In genomic region chr5:125406322-125407016, GRCm38 (mm10) we compare ENCODE assay signal across 8 mouse cellular contexts. TPM values are rescaled to one million over a fixed set of nuclear protein-coding genes. Genes with fewer than 3 reads are reported as not detected.
A peak's percentile ranks its signal among the peaks of the same experiment; 100 is the strongest.
DNase-seq lines count a peak whose midpoint lies in the region; ATAC-seq lines count a peak whose summit lies in the region.

No protein-coding gene starts in this region.

- H3K9ac ChIP-seq in intestine, embryonic 14.5 days (ENCODE audit: low read length), result peak overlapping the region; percentile 56
- H3K9ac ChIP-seq in limb, embryonic 11.5 days (ENCODE audit: low read length), result peak overlapping the region; percentile 44

- ATAC-seq in frontal cortex, adult (ENCODE audit: low TSS enrichment), result peak; percentile 43
- ATAC-seq in intestine, embryonic 14.5 days (replicated peaks; ENCODE audit: low FRiP score, low TSS enrichment, low read depth), result peak; percentile 29
- no peak for ATAC-seq in limb, embryonic 11.5 days (ENCODE audit: insufficient number of reproducible peaks, low FRiP score, low TSS enrichment, low read depth)

- H3K4me2 ChIP-seq in intestine, embryonic 14.5 days (ENCODE audit: low read length), result peak overlapping the region; percentile 65
- H3K4me2 ChIP-seq in limb, embryonic 11.5 days (ENCODE audit: low read depth, severe bottlenecking), result peak overlapping the region; percentile 46

- no peaks in the 10 kb centered on the region for H3K36me3 ChIP-seq in intestine, embryonic 14.5 days (ENCODE audit: control insufficient read depth, insufficient read depth, low read length)
- no peaks in the 10 kb centered on the region for H3K36me3 ChIP-seq in limb, embryonic 11.5 days (ENCODE audit: control insufficient read depth, insufficient read depth, low read length)
- H3K36me3 ChIP-seq in midbrain, embryonic 10.5 days, result no peaks in the 10 kb centered on the region

- no peaks in the 10 kb centered on the region for H3K27me3 ChIP-seq in intestine, embryonic 14.5 days (replicated peaks; ENCODE audit: control insufficient read depth, insufficient read depth, low read length)
- no peaks in the 10 kb centered on the region for H3K27me3 ChIP-seq in limb, embryonic 11.5 days (ENCODE audit: control insufficient read depth, insufficient read depth, low read length)
- H3K27me3 ChIP-seq in midbrain, embryonic 10.5 days (ENCODE audit: low read depth, poor library complexity, severe bottlenecking), result peaks cover 12% of the 10 kb centered on the region; the same call in 1 of the 2 replicates

- peak overlapping the region; percentile 83 for H3K27ac ChIP-seq in intestine, embryonic 14.5 days (ENCODE audit: low read depth)
- H3K27ac ChIP-seq in limb, embryonic 11.5 days (replicated peaks; ENCODE audit: low read depth, low read length), result 0 out of 2 replicates have a peak overlapping the region, but pooled peaks have one; percentile 0
- peak overlapping the region; percentile 74 for H3K27ac ChIP-seq in midbrain, embryonic 10.5 days (replicated peaks)

- peak overlapping the region; percentile 87 for H3K4me3 ChIP-seq in intestine, embryonic 14.5 days (ENCODE audit: low read depth, low read length)
- peak overlapping the region; percentile 35 for H3K4me3 ChIP-seq in limb, embryonic 11.5 days (ENCODE audit: low read depth, low read length)
- H3K4me3 ChIP-seq in midbrain, embryonic 10.5 days, result peak overlapping the region; percentile 61

- no peak for DNase-seq in frontal cortex, postnatal 36 days (ENCODE audit: low spot score in 2 of 2)
- peak; percentile 75 to 77 for DNase-seq in cerebellum, postnatal 14 days
- DNase-seq in gastrocnemius, postnatal 25 days, result peak; percentile 61
- no peak for DNase-seq in intestine, embryonic 14.5 days (ENCODE audit: low spot score)
- peak; percentile 73 for DNase-seq in limb, embryonic 11.5 days (ENCODE audit: low spot score)
- DNase-seq in midbrain, embryonic 10.5 days (ENCODE audit: low spot score), result peak; percentile 71
- peak; percentile 69 to 79 for DNase-seq in spleen, postnatal 10 days (ENCODE audit: low spot score in 2 of 2)

- 2% methylated on average over 20 of the region's 20 CpGs for WGBS in intestine, embryonic 14.5 days
- WGBS in limb, embryonic 11.5 days, result 3% methylated on average over 20 of the region's 20 CpGs
- 2% methylated on average over 20 of the region's 20 CpGs for WGBS in midbrain, embryonic 10.5 days

- peaks cover 9% of the 10 kb centered on the region for H3K4me1 ChIP-seq in intestine, embryonic 14.5 days (replicated peaks; ENCODE audit: control insufficient read depth, insufficient read depth, low read length)
- H3K4me1 ChIP-seq in limb, embryonic 11.5 days (ENCODE audit: control insufficient read depth, insufficient read depth, low read length), result peaks cover 11% of the 10 kb centered on the region; the same call in 1 of the 2 replicates
- peaks cover 54% of the 10 kb centered on the region for H3K4me1 ChIP-seq in midbrain, embryonic 10.5 days

- no peaks in the 10 kb centered on the region for H3K9me3 ChIP-seq in intestine, embryonic 14.5 days (ENCODE audit: control insufficient read depth, low read length)
- H3K9me3 ChIP-seq in limb, embryonic 11.5 days (ENCODE audit: control insufficient read depth, low read length), result no peaks in the 10 kb centered on the region
- H3K9me3 ChIP-seq in midbrain, embryonic 10.5 days (replicated peaks), result no peaks in the 10 kb centered on the region

RNA-seq across cellular contexts. Expression of gene Ubc, which starts 16.5 kb away (rescaled TPM):
- 1,000 to 10,000 TPM in 1 of 2 experiments, 100 to 1,000 TPM in 1; 606 to 1,413 TPM for total RNA-seq in gastrocnemius, postnatal 25 days (2021)
- polyA plus RNA-seq in intestine, embryonic 14.5 days (2014; fragmentation: Nextera tagmentation; extraction: Ambion mirVana), result 949 and 989 TPM in 2 replicates
- 979 and 1,019 TPM in 2 replicates for polyA plus RNA-seq in limb, embryonic 11.5 days (2014; fragmentation: Nextera tagmentation; extraction: Ambion mirVana)
- polyA plus RNA-seq in midbrain, embryonic 10.5 days (2016; fragmentation: Nextera tagmentation; extraction: Ambion mirVana), result 957 and 1,129 TPM in 2 replicates

RNA-seq across cellular contexts. Expression of gene Gm10382, which starts 17.3 kb away (rescaled TPM):
- not detected for total RNA-seq in gastrocnemius, postnatal 25 days (2021)
- polyA plus RNA-seq in intestine, embryonic 14.5 days (2014; fragmentation: Nextera tagmentation; extraction: Ambion mirVana), result 0.15 and 0.30 TPM in 2 replicates
- polyA plus RNA-seq in limb, embryonic 11.5 days (2014; fragmentation: Nextera tagmentation; extraction: Ambion mirVana), result 0.28 TPM in 1 of 2 replicates, not detected in the other
- polyA plus RNA-seq in midbrain, embryonic 10.5 days (2016; fragmentation: Nextera tagmentation; extraction: Ambion mirVana), result 0.56 and 0.57 TPM in 2 replicates

RNA-seq across cellular contexts. Expression of gene Dhx37, which starts 27.5 kb away (rescaled TPM):
- 1 to 10 TPM; 3.6 to 3.8 TPM for total RNA-seq in gastrocnemius, postnatal 25 days (2021)
- 9.6 and 11.3 TPM in 2 replicates for polyA plus RNA-seq in intestine, embryonic 14.5 days (2014; fragmentation: Nextera tagmentation; extraction: Ambion mirVana)
- polyA plus RNA-seq in limb, embryonic 11.5 days (2014; fragmentation: Nextera tagmentation; extraction: Ambion mirVana), result 12.4 and 14.2 TPM in 2 replicates
- 17.4 and 21.2 TPM in 2 replicates for polyA plus RNA-seq in midbrain, embryonic 10.5 days (2016; fragmentation: Nextera tagmentation; extraction: Ambion mirVana)

RNA-seq across cellular contexts. Expression of gene Bri3bp, which starts 34.9 kb away (rescaled TPM):
- total RNA-seq in gastrocnemius, postnatal 25 days (2021), result 1 to 10 TPM; 3.5 to 4.7 TPM
- 48.4 and 50.9 TPM in 2 replicates for polyA plus RNA-seq in intestine, embryonic 14.5 days (2014; fragmentation: Nextera tagmentation; extraction: Ambion mirVana)
- polyA plus RNA-seq in limb, embryonic 11.5 days (2014; fragmentation: Nextera tagmentation; extraction: Ambion mirVana), result 36.9 and 39.3 TPM in 2 replicates
- 49.2 and 54.7 TPM in 2 replicates for polyA plus RNA-seq in midbrain, embryonic 10.5 days (2016; fragmentation: Nextera tagmentation; extraction: Ambion mirVana)

Comparison
In these comparisons a context has a peak if more than half of its experiments do, and no peak if none do; other contexts are left out.
1. DNase-seq: peak in cerebellum, postnatal 14 days (2 of 2), gastrocnemius, postnatal 25 days (single experiment), limb, embryonic 11.5 days (single experiment), midbrain, embryonic 10.5 days (single experiment) and spleen, postnatal 10 days (2 of 2); none in frontal cortex, postnatal 36 days (0 of 2) and intestine, embryonic 14.5 days (single experiment).
2. H3K27ac ChIP-seq: peak in every context shown above with its lines; median percentile 83 in intestine, embryonic 14.5 days; 74 in midbrain, embryonic 10.5 days; 0 in limb, embryonic 11.5 days.
3. H3K4me3 ChIP-seq: peak in every context shown above with its lines; median percentile 87 in intestine, embryonic 14.5 days; 61 in midbrain, embryonic 10.5 days; 35 in limb, embryonic 11.5 days.